Mouse (Mus musculus) left cerebral cortex, adult 18-20 months (tissue): ENCODE results near the gene Adcy3. TPM values are rescaled to one million over a fixed set of nuclear protein-coding genes. Genes with fewer than 3 reads are reported as not detected.
"Not testable (repeated sequence)": the region's sequence is repeated elsewhere in the genome, so short reads cannot be mapped to it uniquely, and the experiment has no call there.

Experiments
- DNase-seq, 2 experiments: peaks; one replicate each; pipeline ENCODE4 v3.0.0; 2021 to 2022; ENCODE audit warnings: low spot score in 2 of 2, mixed read lengths in 1 of 2
- total RNA-seq, 2 experiments: library from RNA; stranded (reverse); gene quantifications; 2 replicates each; pipeline ENCODE4 v1.2.3; 2021

Gene Adcy3
- total RNA-seq, 2 experiments from 2014 or later = 53.5 to 55.5 TPM

GRCm38 (mm10) chr12:4233572-4234508 lies 100.9 kb downstream of the Adcy3 start, which contains the start of the genes Ptrhd1 and Cenpo:
Gene Ptrhd1 (plus strand): TSS chr12:4234027.
Gene Cenpo (minus strand): TSS chr12:4234294.
- peak; percentile 94 to 96 for DNase-seq

GRCm38 (mm10) chr12:4237481-4237880 lies 104.6 kb downstream of the Adcy3 start:
- no peak for DNase-seq

DNA sequence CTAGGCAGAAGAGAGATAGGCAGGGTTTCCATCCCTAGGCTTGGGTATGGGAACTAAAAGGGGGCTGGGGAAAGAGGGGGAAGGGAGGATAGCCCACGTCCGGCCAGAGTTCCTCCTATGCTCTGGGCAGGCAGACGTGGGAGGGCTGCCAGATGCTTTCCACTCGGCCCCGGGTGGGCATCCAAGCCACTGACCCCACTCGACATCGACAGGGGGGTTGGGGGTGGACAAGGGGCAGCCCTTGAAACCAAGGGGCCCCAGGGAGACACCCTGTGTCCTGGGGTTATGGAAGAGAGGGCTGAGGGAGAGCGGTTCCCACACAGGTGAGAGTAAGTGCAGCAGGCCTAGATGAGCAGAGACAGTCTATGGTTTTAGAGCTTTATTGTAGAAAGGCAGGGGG lies 107.4 kb downstream of the Adcy3 start:
- not testable (repeated sequence) for DNase-seq

GRCm38 (mm10) chr12:4243805-4244204 lies 110.9 kb downstream of the Adcy3 start:
- no peak for DNase-seq

DNA sequence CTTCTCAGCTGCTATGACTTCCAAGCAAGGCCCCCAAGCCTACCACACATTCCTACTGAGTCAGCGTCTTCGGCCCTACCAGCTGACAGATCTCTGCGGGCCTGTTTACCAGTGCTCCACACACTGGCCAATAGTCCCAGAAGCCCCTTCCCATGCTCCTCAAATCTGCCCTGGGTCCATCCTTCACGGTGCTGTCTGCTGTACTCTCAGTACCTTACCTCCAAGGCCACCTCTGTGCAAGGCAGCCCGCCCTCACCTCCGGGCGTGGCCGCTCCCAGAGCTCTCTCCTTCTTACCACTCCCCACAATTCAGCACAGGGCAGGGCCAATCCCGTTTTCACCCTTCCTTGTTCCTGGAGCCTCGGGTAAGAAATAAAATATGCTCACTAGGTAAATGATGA lies 112.8 kb downstream of the Adcy3 start:
- no peak for DNase-seq

- DNase-seq = no peak
Measured at GRCm38 (mm10) chr12:4249786-4250185, 116.9 kb downstream of the Adcy3 start.

DNA sequence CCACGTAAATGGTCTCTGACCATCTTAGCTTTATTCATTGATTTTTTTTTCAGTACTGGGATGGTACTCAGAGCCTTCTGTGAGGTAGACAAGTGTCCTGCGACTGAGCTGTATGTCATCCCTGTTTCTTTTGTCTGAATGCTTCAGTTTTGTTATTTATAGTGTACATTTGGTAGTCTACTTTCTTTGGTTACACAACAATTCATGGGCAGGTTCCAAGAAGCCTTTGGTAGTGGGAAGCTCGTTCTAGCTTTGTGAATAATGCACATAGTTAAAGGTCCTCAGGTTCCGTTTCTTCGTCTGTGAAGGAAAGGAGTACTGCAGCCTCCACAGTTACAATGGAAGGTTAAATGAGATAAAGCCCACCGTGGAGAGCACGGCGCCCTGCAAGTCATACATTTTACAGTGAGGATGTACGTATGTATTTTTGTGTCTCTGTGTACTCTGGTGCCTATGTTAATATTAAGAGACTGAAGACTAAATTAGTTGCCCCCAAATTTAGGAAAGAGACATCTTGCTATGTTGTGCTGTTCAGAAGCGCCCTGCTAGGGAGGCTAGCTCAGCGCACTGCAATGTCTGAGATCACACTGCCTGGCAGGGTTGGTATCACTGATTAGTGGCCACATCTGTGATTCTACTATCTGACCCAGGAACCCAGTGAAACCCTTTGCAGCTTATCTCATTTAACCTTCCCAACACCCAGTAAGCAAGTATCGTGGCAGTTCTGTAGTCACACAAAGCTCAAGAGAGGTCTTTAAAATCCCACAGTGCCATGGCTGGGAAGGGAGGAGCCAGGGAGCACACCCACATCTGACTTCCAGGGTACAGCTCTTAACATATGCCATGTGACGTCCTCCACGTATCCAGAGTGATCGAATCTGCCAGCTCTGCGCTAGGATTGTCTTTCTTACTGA lies 120.1 kb downstream of the Adcy3 start:
- no peak for DNase-seq

Other genes starting within 250 kb of the Adcy3 start
- 1 to 10 TPM; 1.6 to 1.7 TPM for gene Pomc, start 178.2 kb upstream of the Adcy3 start, total RNA-seq
- 100 to 1,000 TPM; 110 to 114 TPM for gene Efr3b, start 94.2 kb upstream of the Adcy3 start, total RNA-seq
- 10 to 100 TPM; 96.7 to 97.1 TPM for gene Dnajc27, start 50.5 kb upstream of the Adcy3 start, total RNA-seq
- 1 to 10 TPM; 8.0 to 8.6 TPM for gene Ptrhd1, start 100.9 kb downstream of the Adcy3 start, total RNA-seq
- gene Cenpo, start 101.2 kb downstream of the Adcy3 start, total RNA-seq = 1 to 10 TPM; 3.2 to 3.7 TPM